Mouse (Mus musculus) hindbrain, embryonic 14.5 days (tissue): ENCODE measurements around the gene Dusp19. TPM values are rescaled to one million over a fixed set of nuclear protein-coding genes. Genes with fewer than 3 reads are reported as not detected.

Experiments
- ATAC-seq: fragments of 200-750 bp; cut with Nextera tagmentation; 2 replicates; pipeline ENCODE4 v1.8.0; 2017; ENCODE audit warnings: moderate number of reproducible peaks, mild to moderate bottlenecking, moderate TSS enrichment, moderate library complexity; ENCODE audit not compliant: low FRiP score
- DNase-seq: peaks from one replicate; pipeline ENCODE4 v3.0.0-alpha.2; 2015; ENCODE audit warnings: low spot score
- H3K27ac ChIP-seq: fragments of 300-500 bp; sonication (generic); 2 replicates; pipeline ENCODE4 v1.5.1; 2014; ENCODE audit warnings: mild to moderate bottlenecking, moderate library complexity
- H3K27me3 ChIP-seq: fragments of 300-500 bp; sonication (generic); 2 replicates; pipeline ENCODE4 v1.6.1; 2014; ENCODE audit warnings: mild to moderate bottlenecking, low read length, mixed read lengths; ENCODE audit not compliant: control insufficient read depth, insufficient read depth
- H3K36me3 ChIP-seq: fragments of 300-500 bp; sonication (generic); replicated peaks from 2 replicates; pipeline ENCODE4 v1.6.1; 2014; ENCODE audit not compliant: control insufficient read depth, insufficient read depth
- H3K4me1 ChIP-seq: fragments of 300-500 bp; sonication (generic); replicated peaks from 2 replicates; pipeline ENCODE4 v1.6.1; 2014; ENCODE audit warnings: antibody characterized with exemption, low read length, mixed read lengths; ENCODE audit not compliant: control insufficient read depth, insufficient read depth
- H3K4me2 ChIP-seq: fragments of 300-500 bp; sonication (generic); replicated peaks from 2 replicates; pipeline ENCODE4 v1.6.1; 2014; ENCODE audit warnings: mild to moderate bottlenecking, moderate library complexity
- H3K4me3 ChIP-seq: fragments of 300-500 bp; sonication (generic); replicated peaks from 2 replicates; pipeline ENCODE4 v1.5.1; 2014; ENCODE audit warnings: mild to moderate bottlenecking, low read length
- H3K9ac ChIP-seq: fragments of 300-500 bp; sonication (generic); 2 replicates; pipeline ENCODE4 v1.6.1; 2014
- H3K9me3 ChIP-seq: fragments of 300-500 bp; sonication (generic); 2 replicates; pipeline ENCODE4 v1.6.1; 2016; ENCODE audit warnings: low read length; ENCODE audit not compliant: control insufficient read depth
- WGBS: fragments of 180-500 bp; shearing (Covaris S2); extraction: QIAGEN DNeasy Blood & Tissue Kit; methylation state at CpG from one replicate; pipeline ENCODE4 v1.1.7; 2014; 5-methylcytosine and 5-hydroxymethylcytosine counted together
- microRNA counts: library from miRNA; unstranded; fragments of <30 nt; microRNA quantifications from one replicate; lab custom pipeline; 2016
- microRNA-seq: library from miRNA; unstranded; fragments of <30 nt; microRNA quantifications from one replicate; pipeline ENCODE4, GENCODE M21; 2016
- polyA plus RNA-seq: library from polyadenylated mRNA; unstranded; fragments of >200 nt; fragmentation: Nextera tagmentation; extraction: Ambion mirVana; gene quantifications from 2 replicates; pipeline ENCODE4 v1.2.1, GENCODE M21; 2014

Gene Dusp19
- polyA plus RNA-seq, 1 experiment from 2014 or later: 20.1 TPM

- H3K4me1 ChIP-seq: no peaks in the 10 kb centered on the region
- no peak overlapping the region for H3K4me2 ChIP-seq
- ATAC-seq (no peak), DNase-seq (no peak)
- no peak overlapping the region for H3K9ac ChIP-seq
- H3K27ac ChIP-seq: no peak overlapping the region
- no peaks in the 10 kb centered on the region for H3K27me3 ChIP-seq
- WGBS: 80% methylated on average over 11 of the region's 11 CpGs
- no peak overlapping the region for H3K4me3 ChIP-seq
- H3K9me3 ChIP-seq: no peaks in the 10 kb centered on the region
- H3K36me3 ChIP-seq: peaks cover 14% of the 10 kb centered on the region
Observed at GRCm38 (mm10) chr2:80669868-80670666, 53.2 kb downstream of the Dusp19 start.

DNA sequence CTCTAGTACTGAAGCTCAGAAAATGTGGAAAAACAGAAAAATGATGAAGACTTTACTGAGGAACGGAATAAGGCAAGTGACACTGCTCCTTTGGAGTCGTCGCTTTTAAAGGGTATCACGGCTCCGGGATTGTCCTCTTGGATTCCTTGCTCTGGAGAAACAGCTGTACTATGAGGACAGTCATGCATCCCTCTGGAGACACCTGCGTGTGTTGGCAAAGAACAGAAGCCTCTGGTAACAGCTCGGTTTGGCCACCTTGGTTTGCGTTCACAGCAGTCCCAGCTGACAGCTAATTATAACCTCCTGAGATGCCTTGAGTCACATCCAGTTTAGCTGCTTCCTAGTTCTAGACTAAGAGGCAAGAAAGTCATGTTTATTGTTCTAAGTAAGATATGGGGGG is 62.0 kb downstream of the Dusp19 start:
- no peak overlapping the region for H3K4me3 ChIP-seq
- ATAC-seq: no peak
- no peak overlapping the region for H3K27ac ChIP-seq
- WGBS: 89% methylated on average over 8 of the region's 8 CpGs
- no peak overlapping the region for H3K9ac ChIP-seq
- DNase-seq: no peak
- H3K9me3 ChIP-seq: no peaks in the 10 kb centered on the region
- H3K27me3 ChIP-seq: no peaks in the 10 kb centered on the region
- no peaks in the 10 kb centered on the region for H3K4me1 ChIP-seq
- H3K36me3 ChIP-seq: no peaks in the 10 kb centered on the region
- no peak overlapping the region for H3K4me2 ChIP-seq

MicroRNA genes within 50 kb of the gene (microRNA counts, 519-probe panel; counts per million panel counts)
- microRNA mmu-miR-684 (lab: Ali Mortazavi, UCI): not detected

Small RNA genes lying within 50 kb of the gene (microRNA-seq; reads per million reads assigned to microRNA genes)
- gene Mir684-1: not detected

Other genes with a start within 250 kb of the Dusp19 start
- gene Frzb, start 169.4 kb upstream of the Dusp19 start, polyA plus RNA-seq: 16.6 and 19.1 TPM in 2 replicates
- 105 and 108 TPM in 2 replicates for gene Nckap1, start 35.7 kb upstream of the Dusp19 start, polyA plus RNA-seq
- 54.5 and 62.7 TPM in 2 replicates for gene Nup35, start 191 bp downstream of the Dusp19 start, polyA plus RNA-seq